13 mouse cellular contexts compared by ENCODE assay signal in the genomic region with DNA sequence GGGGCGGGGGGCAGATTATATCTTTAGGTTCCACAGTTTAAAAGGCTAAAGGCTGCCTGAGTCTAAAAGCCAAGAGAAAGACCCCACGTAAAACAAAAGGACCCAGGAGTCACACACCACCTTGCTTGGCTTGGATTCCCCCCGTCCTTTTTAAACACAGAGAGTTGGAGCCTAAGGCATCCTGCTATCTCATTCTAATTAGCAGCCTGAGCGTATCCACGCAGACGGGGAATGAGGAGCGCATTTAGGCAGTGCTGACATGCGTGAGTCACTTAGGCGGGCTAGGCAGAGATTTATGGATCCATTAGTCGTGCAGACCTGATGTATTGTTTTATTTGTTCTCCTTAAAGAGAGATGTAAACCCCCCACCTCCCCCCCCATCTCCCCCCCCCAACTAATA. TPM values are rescaled to one million over a fixed set of nuclear protein-coding genes. Genes with fewer than 3 reads are reported as not detected.
A peak's percentile ranks its signal among the peaks of the same experiment; 100 is the strongest.
DNase-seq lines count a peak whose midpoint lies in the region; ATAC-seq lines count a peak whose summit lies in the region.
"Had no signal": no experiment of that assay in that cellular context is flagged by ENCODE, and none has a peak within 500 bp of the region (broad histone marks: within the 10 kb centered on the region; RNA-seq: fewer than 3 reads in every experiment).

No protein-coding gene starts in this region.

- H3K27ac ChIP-seq in embryonic facial prominence, embryonic 14.5 days (replicated peaks; ENCODE audit: low read depth, low read length), result no peak overlapping the region
- H3K27ac ChIP-seq in embryonic facial prominence, embryonic 10.5 days (replicated peaks), result no peak overlapping the region
- no peak overlapping the region for H3K27ac ChIP-seq in midbrain, embryonic 11.5 days (ENCODE audit: low read depth, low read length)
- no peak overlapping the region for H3K27ac ChIP-seq in midbrain, embryonic 10.5 days (replicated peaks)
- H3K27ac ChIP-seq in limb, embryonic 12.5 days, result peak overlapping the region; percentile 17; the same call in 1 of the 2 replicates
- H3K27ac ChIP-seq in neural tube, embryonic 14.5 days (ENCODE audit: low read depth, low read length), result no peak overlapping the region
- H3K27ac ChIP-seq: heart, embryonic 10.5 days had no signal

- H3K9me3 ChIP-seq in embryonic facial prominence, embryonic 14.5 days (ENCODE audit: control insufficient read depth, low read length), result no peaks in the 10 kb centered on the region
- H3K9me3 ChIP-seq in embryonic facial prominence, embryonic 10.5 days, result no peaks in the 10 kb centered on the region
- no peaks in the 10 kb centered on the region for H3K9me3 ChIP-seq in midbrain, embryonic 11.5 days (ENCODE audit: control insufficient read depth, low read length)
- no peaks in the 10 kb centered on the region for H3K9me3 ChIP-seq in midbrain, embryonic 10.5 days (replicated peaks)
- H3K9me3 ChIP-seq in limb, embryonic 12.5 days, result no peaks in the 10 kb centered on the region
- no peaks in the 10 kb centered on the region for H3K9me3 ChIP-seq in neural tube, embryonic 14.5 days (ENCODE audit: control insufficient read depth, low read length)
- H3K9me3 ChIP-seq: heart, embryonic 10.5 days; limb, embryonic 15.5 days; megakaryocyte, embryonic 14.5 days had no signal

- peak overlapping the region; percentile 41; the same call in 1 of the 2 replicates for H3K4me2 ChIP-seq in embryonic facial prominence, embryonic 14.5 days (ENCODE audit: low read depth, low read length)
- no peak overlapping the region for H3K4me2 ChIP-seq in midbrain, embryonic 11.5 days
- peak overlapping the region; percentile 43 for H3K4me2 ChIP-seq in limb, embryonic 12.5 days
- H3K4me2 ChIP-seq in neural tube, embryonic 14.5 days (ENCODE audit: low read depth, low read length), result no peak overlapping the region; the same call in 1 of the 2 replicates

- no peaks in the 10 kb centered on the region for H3K36me3 ChIP-seq in embryonic facial prominence, embryonic 14.5 days (ENCODE audit: control insufficient read depth, insufficient read depth, low read length)
- H3K36me3 ChIP-seq in embryonic facial prominence, embryonic 10.5 days (replicated peaks), result no peaks in the 10 kb centered on the region
- H3K36me3 ChIP-seq in midbrain, embryonic 11.5 days (ENCODE audit: control insufficient read depth, insufficient read depth, low read length), result no peaks in the 10 kb centered on the region
- H3K36me3 ChIP-seq in midbrain, embryonic 10.5 days, result no peaks in the 10 kb centered on the region
- H3K36me3 ChIP-seq in limb, embryonic 12.5 days, result no peaks in the 10 kb centered on the region
- no peaks in the 10 kb centered on the region for H3K36me3 ChIP-seq in neural tube, embryonic 14.5 days (ENCODE audit: control insufficient read depth, insufficient read depth, low read length)
- H3K36me3 ChIP-seq: heart, embryonic 10.5 days; limb, embryonic 15.5 days had no signal

- WGBS in embryonic facial prominence, embryonic 14.5 days, result 23% methylated on average over 10 of the region's 10 CpGs
- 38% methylated on average over 10 of the region's 10 CpGs for WGBS in embryonic facial prominence, embryonic 10.5 days
- WGBS in midbrain, embryonic 11.5 days, result 70% methylated on average over 10 of the region's 10 CpGs
- 70% methylated on average over 10 of the region's 10 CpGs for WGBS in midbrain, embryonic 10.5 days
- WGBS in limb, embryonic 12.5 days, result 11% methylated on average over 10 of the region's 10 CpGs
- 11% methylated on average over 10 of the region's 10 CpGs for WGBS in neural tube, embryonic 14.5 days

- peak; percentile 35 for DNase-seq in embryonic facial prominence, embryonic 14.5 days (ENCODE audit: low spot score)
- no peak for DNase-seq in embryonic facial prominence, embryonic 10.5 days (ENCODE audit: low spot score)
- DNase-seq in midbrain, embryonic 11.5 days (ENCODE audit: low spot score, missing footprints), result peak; percentile 74
- no peak for DNase-seq in midbrain, embryonic 10.5 days (ENCODE audit: low spot score)
- DNase-seq in layer of hippocampus, adult 9-10 months (ENCODE audit: low spot score), result no peak
- DNase-seq in T-cell, adult 2 months (ENCODE audit: low spot score), result no peak
- DNase-seq: cerebellum, adult 9-11 months had no signal

- H3K9ac ChIP-seq in embryonic facial prominence, embryonic 14.5 days (ENCODE audit: low read depth, low read length), result no peak overlapping the region
- H3K9ac ChIP-seq in midbrain, embryonic 11.5 days (ENCODE audit: low read length), result no peak overlapping the region
- no peak overlapping the region for H3K9ac ChIP-seq in limb, embryonic 12.5 days (replicated peaks)
- H3K9ac ChIP-seq in neural tube, embryonic 14.5 days (replicated peaks; ENCODE audit: low read depth, low read length), result no peak overlapping the region
- H3K9ac ChIP-seq: limb, embryonic 15.5 days had no signal

- no peak overlapping the region for H3K4me3 ChIP-seq in embryonic facial prominence, embryonic 14.5 days (ENCODE audit: low read depth, low read length)
- H3K4me3 ChIP-seq in embryonic facial prominence, embryonic 10.5 days, result no peak overlapping the region
- H3K4me3 ChIP-seq in midbrain, embryonic 11.5 days (ENCODE audit: low read depth, low read length), result no peak overlapping the region
- no peak overlapping the region for H3K4me3 ChIP-seq in midbrain, embryonic 10.5 days
- no peak overlapping the region for H3K4me3 ChIP-seq in limb, embryonic 12.5 days (replicated peaks)
- no peak overlapping the region for H3K4me3 ChIP-seq in neural tube, embryonic 14.5 days (ENCODE audit: low read depth, low read length)
- H3K4me3 ChIP-seq: limb, embryonic 15.5 days; megakaryocyte, embryonic 14.5 days had no signal

- no peaks in the 10 kb centered on the region for H3K27me3 ChIP-seq in embryonic facial prominence, embryonic 14.5 days (replicated peaks; ENCODE audit: control insufficient read depth, insufficient read depth, low read length)
- H3K27me3 ChIP-seq in embryonic facial prominence, embryonic 10.5 days (replicated peaks; ENCODE audit: low read depth, poor library complexity, severe bottlenecking), result no peaks in the 10 kb centered on the region
- no peaks in the 10 kb centered on the region for H3K27me3 ChIP-seq in midbrain, embryonic 11.5 days (ENCODE audit: control insufficient read depth, insufficient read depth, low read length)
- H3K27me3 ChIP-seq in midbrain, embryonic 10.5 days (ENCODE audit: low read depth, poor library complexity, severe bottlenecking), result no peaks in the 10 kb centered on the region
- no peaks in the 10 kb centered on the region for H3K27me3 ChIP-seq in limb, embryonic 12.5 days
- no peaks in the 10 kb centered on the region for H3K27me3 ChIP-seq in neural tube, embryonic 14.5 days (ENCODE audit: control insufficient read depth, insufficient read depth, low read length)
- H3K27me3 ChIP-seq: limb, embryonic 15.5 days; megakaryocyte, embryonic 14.5 days had no signal

- H3K4me1 ChIP-seq in embryonic facial prominence, embryonic 14.5 days (ENCODE audit: control insufficient read depth, insufficient read depth, low read length), result peaks cover 11% of the 10 kb centered on the region
- peaks cover 39% of the 10 kb centered on the region for H3K4me1 ChIP-seq in embryonic facial prominence, embryonic 10.5 days
- H3K4me1 ChIP-seq in midbrain, embryonic 11.5 days (ENCODE audit: control insufficient read depth, insufficient read depth, low read length), result no peaks in the 10 kb centered on the region
- H3K4me1 ChIP-seq in midbrain, embryonic 10.5 days, result peaks cover 17% of the 10 kb centered on the region
- H3K4me1 ChIP-seq in limb, embryonic 12.5 days (replicated peaks), result peaks cover 21% of the 10 kb centered on the region
- H3K4me1 ChIP-seq in neural tube, embryonic 14.5 days (ENCODE audit: control insufficient read depth, insufficient read depth, low read length), result peaks cover 5% of the 10 kb centered on the region; the same call in 1 of the 2 replicates

- no peak for ATAC-seq in embryonic facial prominence, embryonic 14.5 days (ENCODE audit: low read depth)
- peak; percentile 46; the same call in 1 of the 2 replicates for ATAC-seq in midbrain, embryonic 11.5 days (ENCODE audit: low FRiP score)
- no peak for ATAC-seq in limb, embryonic 12.5 days (ENCODE audit: insufficient number of reproducible peaks, insufficient read depth, low FRiP score, low TSS enrichment, low read depth)
- ATAC-seq in neural tube, embryonic 14.5 days (ENCODE audit: low read depth), result peak; percentile 91

RNA-seq across cellular contexts. Expression of gene Arg1, which starts 0.9 kb away (rescaled TPM):
- 5.1 and 5.3 TPM in 2 replicates for polyA plus RNA-seq in embryonic facial prominence, embryonic 14.5 days (2014; fragmentation: Nextera tagmentation; extraction: Ambion mirVana)
- polyA plus RNA-seq in embryonic facial prominence, embryonic 10.5 days (2016; fragmentation: Nextera tagmentation; extraction: Ambion mirVana), result 6.9 and 7.4 TPM in 2 replicates
- 1.9 and 2.0 TPM in 2 replicates for polyA plus RNA-seq in midbrain, embryonic 11.5 days (2014; fragmentation: Nextera tagmentation; extraction: Ambion mirVana)
- polyA plus RNA-seq in midbrain, embryonic 10.5 days (2016; fragmentation: Nextera tagmentation; extraction: Ambion mirVana), result 1.3 and 1.5 TPM in 2 replicates
- polyA plus RNA-seq in limb, embryonic 12.5 days (2016; fragmentation: Nextera tagmentation; extraction: Ambion mirVana), result 3.1 and 4.1 TPM in 2 replicates
- polyA plus RNA-seq in neural tube, embryonic 14.5 days (2014; fragmentation: Nextera tagmentation; extraction: Ambion mirVana), result 4.6 and 7.0 TPM in 2 replicates
- polyA plus RNA-seq: spleen, adult 2 months had no signal

RNA-seq across cellular contexts. Expression of gene Med23, which starts 56.6 kb away (rescaled TPM):
- polyA plus RNA-seq in embryonic facial prominence, embryonic 14.5 days (2014; fragmentation: Nextera tagmentation; extraction: Ambion mirVana), result 17.7 and 24.3 TPM in 2 replicates
- polyA plus RNA-seq in embryonic facial prominence, embryonic 10.5 days (2016; fragmentation: Nextera tagmentation; extraction: Ambion mirVana), result 27.7 and 28.4 TPM in 2 replicates
- 31.2 TPM in 2 replicates for polyA plus RNA-seq in midbrain, embryonic 11.5 days (2014; fragmentation: Nextera tagmentation; extraction: Ambion mirVana)
- 23.8 and 25.7 TPM in 2 replicates for polyA plus RNA-seq in midbrain, embryonic 10.5 days (2016; fragmentation: Nextera tagmentation; extraction: Ambion mirVana)
- polyA plus RNA-seq in limb, embryonic 12.5 days (2016; fragmentation: Nextera tagmentation; extraction: Ambion mirVana), result 35.6 and 35.7 TPM in 2 replicates
- polyA plus RNA-seq in neural tube, embryonic 14.5 days (2014; fragmentation: Nextera tagmentation; extraction: Ambion mirVana), result 34.7 and 36.8 TPM in 2 replicates

Comparison
In these comparisons a context has a peak if more than half of its experiments do, and no peak if none do; other contexts are left out.
1. DNase-seq: peak in embryonic facial prominence, embryonic 14.5 days (single experiment) and midbrain, embryonic 11.5 days (single experiment); none in embryonic facial prominence, embryonic 10.5 days (single experiment), midbrain, embryonic 10.5 days (single experiment), layer of hippocampus, adult 9-10 months (single experiment) and T-cell, adult 2 months (single experiment).
2. ATAC-seq: peak in midbrain, embryonic 11.5 days (single experiment) and neural tube, embryonic 14.5 days (single experiment); none in embryonic facial prominence, embryonic 14.5 days (single experiment) and limb, embryonic 12.5 days (single experiment).
3. H3K4me2 ChIP-seq: peak in embryonic facial prominence, embryonic 14.5 days (single experiment) and limb, embryonic 12.5 days (single experiment); none in midbrain, embryonic 11.5 days (single experiment) and neural tube, embryonic 14.5 days (single experiment).